ENCODE assay signal across 7 mouse cellular contexts in genomic region chr7:127512231-127513015, GRCm38 (mm10). TPM values are rescaled to one million over a fixed set of nuclear protein-coding genes. Genes with fewer than 3 reads are reported as not detected.
DNase-seq lines count a peak whose midpoint lies in the region; ATAC-seq lines count a peak whose summit lies in the region.

No protein-coding gene starts in this region.

- H3K9me3 ChIP-seq in embryonic facial prominence, embryonic 11.5 days (replicated peaks; ENCODE audit: control insufficient read depth, low read length), result no peaks in the 10 kb centered on the region
- no peaks in the 10 kb centered on the region for H3K9me3 ChIP-seq in limb, embryonic 10.5 days (replicated peaks)
- no peaks in the 10 kb centered on the region for H3K9me3 ChIP-seq in midbrain, embryonic 12.5 days

- ATAC-seq in embryonic facial prominence, embryonic 11.5 days (replicated peaks; ENCODE audit: insufficient number of reproducible peaks, low FRiP score, low TSS enrichment, low read depth), result peak; percentile 74
- peak; percentile 86 for ATAC-seq in midbrain, embryonic 12.5 days (ENCODE audit: low FRiP score, low read depth)

- H3K27me3 ChIP-seq in embryonic facial prominence, embryonic 11.5 days (ENCODE audit: control insufficient read depth, insufficient read depth, low read length), result no peaks in the 10 kb centered on the region
- no peaks in the 10 kb centered on the region for H3K27me3 ChIP-seq in limb, embryonic 10.5 days (ENCODE audit: low read depth, poor library complexity, severe bottlenecking)
- no peaks in the 10 kb centered on the region for H3K27me3 ChIP-seq in midbrain, embryonic 12.5 days

- peak overlapping the region; percentile 95 for H3K27ac ChIP-seq in embryonic facial prominence, embryonic 11.5 days (replicated peaks; ENCODE audit: low read depth, low read length)
- H3K27ac ChIP-seq in limb, embryonic 10.5 days, result peak overlapping the region; percentile 99
- H3K27ac ChIP-seq in midbrain, embryonic 12.5 days (replicated peaks), result peak overlapping the region; percentile 98

- H3K4me3 ChIP-seq in embryonic facial prominence, embryonic 11.5 days (ENCODE audit: low read depth, low read length), result peak overlapping the region; percentile 80
- peak overlapping the region; percentile 86 for H3K4me3 ChIP-seq in limb, embryonic 10.5 days
- H3K4me3 ChIP-seq in midbrain, embryonic 12.5 days, result peak overlapping the region; percentile 88

- DNase-seq in adrenal gland, postnatal 25 days, result peak; percentile 92
- DNase-seq in embryonic facial prominence, embryonic 11.5 days (ENCODE audit: low spot score), result peak; percentile 95
- DNase-seq in heart, adult 11 months, result peak; percentile 100
- peak; percentile 91 for DNase-seq in kidney, adult 18-20 months
- peak; percentile 96 for DNase-seq in limb, embryonic 10.5 days (ENCODE audit: low spot score)
- peak; percentile 95 for DNase-seq in skeletal muscle tissue, adult 2 months (ENCODE audit: low read depth, low spot score)

- WGBS in embryonic facial prominence, embryonic 11.5 days, result under 1% methylated on average over 62 of the region's 93 CpGs
- under 1% methylated on average over 86 of the region's 93 CpGs for WGBS in limb, embryonic 10.5 days
- WGBS in midbrain, embryonic 12.5 days, result under 1% methylated on average over 78 of the region's 93 CpGs

- H3K4me1 ChIP-seq in embryonic facial prominence, embryonic 11.5 days (ENCODE audit: control insufficient read depth, insufficient read depth, low read length), result no peaks in the 10 kb centered on the region
- peaks cover 22% of the 10 kb centered on the region for H3K4me1 ChIP-seq in limb, embryonic 10.5 days
- H3K4me1 ChIP-seq in midbrain, embryonic 12.5 days, result peaks cover 18% of the 10 kb centered on the region

- peak overlapping the region; percentile 77 for H3K9ac ChIP-seq in embryonic facial prominence, embryonic 11.5 days (replicated peaks; ENCODE audit: low read length)
- H3K9ac ChIP-seq in midbrain, embryonic 12.5 days (replicated peaks), result peak overlapping the region; percentile 90

- peaks cover 2% of the 10 kb centered on the region; the same call in 1 of the 2 replicates for H3K36me3 ChIP-seq in embryonic facial prominence, embryonic 11.5 days (replicated peaks; ENCODE audit: control insufficient read depth, insufficient read depth, low read depth, low read length)
- peaks cover 43% of the 10 kb centered on the region for H3K36me3 ChIP-seq in limb, embryonic 10.5 days
- peaks cover 32% of the 10 kb centered on the region for H3K36me3 ChIP-seq in midbrain, embryonic 12.5 days

- H3K4me2 ChIP-seq in embryonic facial prominence, embryonic 11.5 days (ENCODE audit: low read depth, low read length), result peak overlapping the region; percentile 59
- H3K4me2 ChIP-seq in midbrain, embryonic 12.5 days (replicated peaks), result peak overlapping the region; percentile 59

RNA-seq across cellular contexts. Expression of gene Srcap, which starts 0.6 kb away (rescaled TPM):
- 111 and 125 TPM in 2 replicates for total RNA-seq in adrenal gland, postnatal 25 days (2021)
- polyA plus RNA-seq in embryonic facial prominence, embryonic 11.5 days (2014; fragmentation: Nextera tagmentation; extraction: Ambion mirVana), result 41.9 and 47.5 TPM in 2 replicates
- polyA plus RNA-seq in limb, embryonic 10.5 days (2016; fragmentation: Nextera tagmentation; extraction: Ambion mirVana), result 70.9 and 80.4 TPM in 2 replicates
- polyA plus RNA-seq in midbrain, embryonic 12.5 days (2016; fragmentation: Nextera tagmentation; extraction: Ambion mirVana), result 94.6 and 98.3 TPM in 2 replicates

RNA-seq across cellular contexts. Expression of gene Gm42715, which starts 7.0 kb away (rescaled TPM):
- total RNA-seq in adrenal gland, postnatal 25 days (2021), result 21.7 and 31.3 TPM in 2 replicates
- polyA plus RNA-seq in embryonic facial prominence, embryonic 11.5 days (2014; fragmentation: Nextera tagmentation; extraction: Ambion mirVana), result 16.1 and 16.3 TPM in 2 replicates
- 15.4 and 17.1 TPM in 2 replicates for polyA plus RNA-seq in limb, embryonic 10.5 days (2016; fragmentation: Nextera tagmentation; extraction: Ambion mirVana)
- polyA plus RNA-seq in midbrain, embryonic 12.5 days (2016; fragmentation: Nextera tagmentation; extraction: Ambion mirVana), result 19.4 and 20.1 TPM in 2 replicates

RNA-seq across cellular contexts. Expression of gene Fbrs, which starts 33.4 kb away (rescaled TPM):
- 84.4 and 86.7 TPM in 2 replicates for total RNA-seq in adrenal gland, postnatal 25 days (2021)
- 8.9 and 10.2 TPM in 2 replicates for polyA plus RNA-seq in embryonic facial prominence, embryonic 11.5 days (2014; fragmentation: Nextera tagmentation; extraction: Ambion mirVana)
- 11.4 and 12.5 TPM in 2 replicates for polyA plus RNA-seq in limb, embryonic 10.5 days (2016; fragmentation: Nextera tagmentation; extraction: Ambion mirVana)
- 13.9 and 14.2 TPM in 2 replicates for polyA plus RNA-seq in midbrain, embryonic 12.5 days (2016; fragmentation: Nextera tagmentation; extraction: Ambion mirVana)

RNA-seq across cellular contexts. Expression of gene Tmem265, which starts 48.8 kb away (rescaled TPM):
- total RNA-seq in adrenal gland, postnatal 25 days (2021), result not detected in 2 replicates
- polyA plus RNA-seq in embryonic facial prominence, embryonic 11.5 days (2014; fragmentation: Nextera tagmentation; extraction: Ambion mirVana), result 4.8 and 5.7 TPM in 2 replicates
- 3.1 and 4.1 TPM in 2 replicates for polyA plus RNA-seq in limb, embryonic 10.5 days (2016; fragmentation: Nextera tagmentation; extraction: Ambion mirVana)
- 3.5 and 6.3 TPM in 2 replicates for polyA plus RNA-seq in midbrain, embryonic 12.5 days (2016; fragmentation: Nextera tagmentation; extraction: Ambion mirVana)

RNA-seq across cellular contexts. Expression of gene Prr14, which starts 53.0 kb away (rescaled TPM):
- total RNA-seq in adrenal gland, postnatal 25 days (2021), result 62.4 and 63.3 TPM in 2 replicates
- 54.8 and 58.5 TPM in 2 replicates for polyA plus RNA-seq in embryonic facial prominence, embryonic 11.5 days (2014; fragmentation: Nextera tagmentation; extraction: Ambion mirVana)
- polyA plus RNA-seq in limb, embryonic 10.5 days (2016; fragmentation: Nextera tagmentation; extraction: Ambion mirVana), result 41.0 and 46.9 TPM in 2 replicates
- polyA plus RNA-seq in midbrain, embryonic 12.5 days (2016; fragmentation: Nextera tagmentation; extraction: Ambion mirVana), result 63.1 and 69.2 TPM in 2 replicates

Comparison
In these comparisons a context has a peak if more than half of its experiments do, and no peak if none do; other contexts are left out.
1. Peak in every context shown above with its lines: DNase-seq, ATAC-seq, H3K4me3 ChIP-seq and H3K27ac ChIP-seq.